Mouse (Mus musculus) cerebellum, adult 8-10 months (tissue): Measurements from ENCODE around the gene C2cd3.

Experiments
- DNase-seq: peaks from one replicate; pipeline ENCODE4 v3.0.0; 2022

C2cd3 gene

DNA sequence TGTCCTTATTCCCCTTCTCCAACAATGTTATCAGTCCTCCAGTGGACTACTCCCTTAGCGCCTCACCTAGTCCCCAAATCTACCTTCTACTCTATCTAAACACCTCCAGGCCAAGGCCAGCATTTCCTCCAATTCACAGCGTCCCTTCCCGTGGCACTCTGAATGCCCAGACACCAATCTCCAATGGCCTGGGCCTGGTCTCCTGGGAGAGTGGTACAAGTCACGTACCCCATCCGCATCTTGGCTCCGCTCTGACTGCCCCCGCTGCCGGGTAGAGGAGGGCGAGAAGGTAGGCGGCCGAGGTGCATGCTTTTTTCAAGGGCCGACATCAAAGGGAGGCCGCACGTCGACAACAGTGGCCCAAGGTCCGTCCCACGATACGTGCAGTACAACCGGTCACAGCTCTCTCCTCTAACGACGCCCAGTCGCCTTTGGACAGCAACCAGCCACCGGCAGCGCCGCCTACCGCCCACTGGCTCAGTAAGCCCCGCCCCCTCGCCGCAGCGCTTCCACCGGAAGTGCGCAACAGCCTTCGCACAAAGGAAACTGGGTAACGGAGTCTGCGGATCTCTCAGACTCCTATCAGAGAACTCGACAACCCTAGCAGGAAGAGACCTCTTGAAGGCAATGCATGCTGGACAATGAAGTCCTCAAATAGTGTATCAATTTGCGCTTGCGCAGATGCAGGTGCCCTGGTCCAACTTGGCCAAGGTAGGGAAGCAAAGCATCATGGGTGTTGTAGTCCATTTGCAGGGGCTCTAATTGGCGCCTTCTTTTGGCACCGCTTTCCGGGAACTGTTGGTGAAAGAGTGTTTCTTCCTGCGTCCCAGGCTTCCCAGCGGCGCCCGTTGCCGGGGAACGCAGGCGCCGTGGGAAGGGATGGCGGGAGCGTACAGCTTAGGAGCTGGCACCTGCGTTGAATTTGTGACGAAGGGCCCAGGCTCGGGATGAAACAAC is at the start of gene C2cd3, which contains the start of gene Ppme1:
C2cd3 (plus strand) TSS at position 739 of the 957 bp plus-strand sequence.
Ppme1 (minus strand) TSS at position 813 of the 957 bp plus-strand sequence.
- peak; percentile 98 for DNase-seq

DNA sequence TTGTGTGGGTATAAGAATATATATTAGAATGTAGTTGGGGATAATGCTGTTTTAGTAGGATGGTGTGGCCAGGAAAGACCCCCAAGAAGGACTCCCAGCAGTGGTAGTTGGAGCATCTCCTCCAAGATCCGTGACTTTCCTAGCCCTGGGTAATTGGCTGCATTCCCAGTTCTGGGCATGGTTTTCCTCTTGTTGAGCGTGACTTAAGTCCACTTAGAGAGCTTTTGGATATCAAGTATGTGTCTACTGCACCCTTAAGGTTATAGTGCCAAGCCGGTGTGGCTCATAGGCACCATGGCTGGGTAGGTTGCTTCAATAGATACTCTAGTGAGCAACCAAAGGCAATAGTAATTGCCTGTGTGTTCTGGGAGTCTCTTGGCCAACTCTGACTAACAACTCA is 48.3 kb upstream of the C2cd3 start:
- no peak for DNase-seq

DNA sequence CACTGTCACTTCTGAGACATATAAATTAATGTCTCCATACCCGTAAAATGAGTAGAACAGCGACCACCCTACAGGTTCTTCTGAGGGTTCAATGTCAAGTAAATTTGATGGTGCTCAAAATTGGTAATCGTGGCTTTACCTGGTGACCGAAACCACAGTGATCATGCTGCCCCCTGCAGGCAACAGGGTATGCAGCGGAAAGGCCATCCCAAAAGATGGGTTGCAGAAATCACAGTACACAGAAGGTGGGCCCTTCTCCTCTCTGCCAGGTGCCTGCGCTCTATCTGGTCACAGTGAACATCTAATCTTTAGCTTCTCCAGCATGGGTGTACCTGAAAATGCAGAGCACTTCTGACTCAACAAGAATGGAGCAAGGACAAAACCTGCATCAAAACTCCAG is 46.6 kb upstream of the C2cd3 start:
- peak; percentile 28 for DNase-seq

DNA sequence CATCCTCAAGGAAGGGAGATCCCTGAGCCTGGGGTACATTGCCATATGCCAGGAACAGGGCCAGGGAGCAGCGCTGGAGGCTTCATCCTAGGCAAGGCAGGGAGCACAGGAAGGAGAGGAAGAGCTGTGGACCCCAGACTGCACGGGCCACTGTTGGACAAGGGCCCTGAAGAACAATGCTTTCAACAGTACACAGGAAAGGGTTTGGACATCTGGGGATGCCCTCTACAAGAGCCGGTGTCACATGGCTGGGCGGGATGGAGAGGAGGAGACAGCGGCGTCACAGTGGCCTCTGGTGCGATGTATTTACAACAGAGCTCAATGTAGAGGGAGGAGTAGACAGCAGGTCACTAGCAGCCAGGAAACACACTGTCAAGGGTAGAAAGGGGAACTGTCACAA is 44.5 kb upstream of the C2cd3 start:
- no peak for DNase-seq

DNA sequence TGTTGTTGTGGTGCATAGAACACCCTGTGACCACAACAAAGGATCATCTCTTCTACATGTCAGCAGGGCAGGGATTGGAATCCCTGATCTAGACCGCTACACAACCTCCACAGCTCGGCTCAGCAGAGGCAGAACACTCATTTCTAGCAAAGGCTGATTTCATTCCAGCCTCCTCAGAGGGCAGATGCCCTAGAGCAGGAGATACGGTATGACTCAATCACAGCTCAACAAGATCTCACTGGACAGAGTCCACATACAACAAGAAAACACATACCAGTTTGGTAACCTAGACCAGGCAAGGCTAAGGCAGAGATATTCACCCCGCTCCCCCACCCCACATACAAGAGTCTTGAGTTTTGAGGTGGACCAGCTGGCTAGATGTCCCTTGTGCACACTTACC is 43.4 kb upstream of the C2cd3 start:
- no peak for DNase-seq

DNA sequence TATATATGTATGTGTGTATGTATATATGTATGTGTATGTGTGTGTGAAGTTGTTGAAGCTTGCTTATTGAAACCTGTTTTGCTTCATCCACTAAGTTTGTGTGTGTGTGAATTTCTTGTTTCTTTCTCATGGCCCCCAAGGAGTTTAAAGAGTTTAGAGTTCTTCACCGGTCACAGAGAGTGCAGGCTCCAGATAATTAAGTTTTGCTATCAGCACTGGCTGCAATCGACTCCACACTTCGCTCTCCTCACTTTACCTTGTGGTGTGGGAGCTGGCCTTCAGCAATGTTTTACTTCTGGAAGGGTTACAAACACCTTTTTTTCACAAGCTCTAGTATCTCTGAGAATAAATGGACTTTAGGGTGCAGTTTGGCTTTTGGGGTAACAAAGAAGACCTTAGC is 40.8 kb upstream of the C2cd3 start:
- DNase-seq, result no peak

DNA sequence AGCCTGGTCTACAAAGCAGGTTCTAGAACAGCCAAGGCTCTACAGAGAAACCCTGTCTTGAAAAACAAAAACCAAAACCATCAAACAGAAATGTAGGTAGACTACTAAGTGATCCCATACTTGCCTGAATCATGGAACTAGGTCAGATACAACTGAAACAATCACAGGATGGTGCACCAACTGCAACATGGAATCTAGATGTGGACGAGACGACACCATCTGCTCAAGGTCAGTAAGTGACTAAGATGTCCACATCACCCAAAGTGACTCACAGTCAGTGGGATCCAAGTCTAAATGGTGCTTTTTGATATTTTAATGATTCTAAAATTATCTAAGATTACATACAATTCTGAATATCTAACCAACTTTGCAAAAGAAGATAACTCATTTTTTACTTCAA is 36.1 kb upstream of the C2cd3 start:
- DNase-seq, result no peak

DNA sequence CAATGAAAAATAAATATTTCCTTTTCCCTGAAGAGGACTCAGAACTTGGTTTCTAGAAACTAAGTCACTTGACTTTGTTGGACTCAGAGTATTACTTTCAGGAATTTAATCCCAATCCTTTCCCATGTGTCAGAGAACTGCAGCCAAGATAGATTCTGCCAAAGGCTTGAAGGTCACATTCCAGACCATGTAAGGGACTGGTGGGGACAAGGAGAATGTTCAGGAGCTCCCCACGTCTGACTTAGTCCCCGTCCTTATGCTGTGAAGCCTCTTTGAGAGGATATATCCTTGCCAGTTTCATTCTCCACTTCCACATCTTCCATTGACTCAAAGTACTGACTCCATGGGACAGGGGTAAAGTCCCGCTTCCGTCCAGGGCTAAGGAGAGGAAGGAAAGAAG is 17.0 kb upstream of the C2cd3 start:
- DNase-seq, result no peak

DNA sequence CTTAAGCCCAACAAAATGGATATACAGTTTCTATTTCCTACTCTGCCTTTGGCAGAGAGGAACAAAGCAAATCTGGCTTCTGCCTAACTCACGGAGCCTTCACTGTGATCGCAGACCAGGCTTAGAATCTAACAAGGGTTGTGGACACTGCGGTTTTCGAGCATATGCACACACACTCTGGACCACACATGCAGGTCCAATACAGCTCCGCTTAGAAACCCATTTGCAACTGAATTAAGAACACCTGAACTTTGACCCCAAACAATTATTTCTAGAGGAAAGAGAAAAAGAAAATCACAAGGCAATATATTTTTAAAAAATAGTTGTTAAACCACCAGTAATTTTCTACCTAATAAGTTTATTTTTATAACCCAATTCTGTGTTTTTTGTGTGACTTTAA is 15.7 kb upstream of the C2cd3 start:
- no peak for DNase-seq

DNA sequence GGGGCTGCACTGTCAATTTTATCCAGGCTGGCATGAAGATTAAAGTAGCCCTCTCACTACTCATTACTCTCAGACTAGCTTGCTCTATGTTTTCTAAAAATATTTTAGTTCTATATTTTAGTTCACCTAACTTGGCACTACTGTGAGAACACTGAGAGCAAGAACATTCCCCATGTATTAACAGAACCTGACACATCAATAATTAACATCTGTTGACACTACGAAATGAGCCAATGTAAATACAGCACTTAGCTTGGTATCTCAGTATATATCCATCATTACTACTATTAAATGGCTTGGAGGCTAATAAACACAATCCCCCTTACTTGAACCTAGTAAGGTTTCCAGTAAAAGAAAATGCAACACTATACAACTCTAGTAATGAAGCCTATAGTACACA is 15.3 kb upstream of the C2cd3 start:
- no peak for DNase-seq

DNA sequence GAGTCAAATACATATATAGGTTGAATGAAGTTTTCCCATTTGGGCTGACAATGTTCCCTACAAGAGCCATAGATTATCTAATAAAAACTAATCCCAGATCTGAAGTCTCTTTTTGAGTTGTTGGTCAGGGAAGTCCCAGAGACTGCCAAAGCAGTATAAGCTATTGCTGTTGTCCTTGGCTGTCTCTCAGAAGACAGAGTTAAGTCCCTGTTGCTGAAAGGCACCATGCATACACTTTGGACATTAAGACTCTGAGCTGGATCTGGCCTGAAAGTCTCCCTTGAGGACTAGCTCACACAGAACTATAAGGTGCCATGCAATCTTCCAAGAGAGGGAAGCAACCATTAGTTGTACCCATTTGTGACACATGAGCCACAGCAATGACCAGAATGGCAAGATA is 14.2 kb upstream of the C2cd3 start:
- DNase-seq, result no peak

DNA sequence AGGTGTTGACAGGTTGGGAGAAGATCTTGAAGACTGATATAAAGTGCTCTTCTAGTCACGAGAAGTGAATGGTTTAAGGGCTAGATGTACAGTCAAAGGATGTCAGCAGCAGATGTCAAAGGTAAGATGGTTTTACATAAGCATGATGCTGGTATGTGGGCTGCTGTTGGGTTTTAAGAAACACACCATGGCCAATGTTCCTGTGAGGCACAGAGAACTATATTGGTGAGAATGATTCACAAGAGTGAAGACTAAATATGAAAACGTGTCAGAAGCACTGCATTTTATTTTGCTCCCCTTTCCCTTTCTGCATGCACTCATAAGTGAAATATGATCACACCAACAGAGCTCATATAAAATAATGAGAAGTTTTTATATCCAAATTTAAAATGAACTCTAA is 8.9 kb upstream of the C2cd3 start:
- no peak for DNase-seq

DNA sequence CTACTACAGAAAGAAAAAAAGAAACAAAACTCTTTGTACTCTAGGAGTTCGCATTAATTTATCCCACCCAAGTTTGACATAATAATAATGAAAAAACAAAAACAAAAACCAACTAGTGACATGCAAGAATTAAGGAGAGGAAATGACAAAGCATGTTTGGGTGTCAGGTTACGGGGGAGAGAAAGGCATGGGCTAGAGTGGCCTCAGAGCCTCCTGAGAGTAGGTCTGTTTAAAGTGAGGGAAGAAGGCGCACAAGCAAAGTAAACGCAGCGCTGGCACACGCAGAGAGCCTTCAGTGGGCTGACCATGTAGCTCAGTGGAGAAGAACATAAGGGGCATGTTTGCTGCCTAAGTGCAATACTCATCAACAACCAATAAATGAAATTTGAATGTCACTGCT is 7.1 kb upstream of the C2cd3 start:
- no peak for DNase-seq

DNA sequence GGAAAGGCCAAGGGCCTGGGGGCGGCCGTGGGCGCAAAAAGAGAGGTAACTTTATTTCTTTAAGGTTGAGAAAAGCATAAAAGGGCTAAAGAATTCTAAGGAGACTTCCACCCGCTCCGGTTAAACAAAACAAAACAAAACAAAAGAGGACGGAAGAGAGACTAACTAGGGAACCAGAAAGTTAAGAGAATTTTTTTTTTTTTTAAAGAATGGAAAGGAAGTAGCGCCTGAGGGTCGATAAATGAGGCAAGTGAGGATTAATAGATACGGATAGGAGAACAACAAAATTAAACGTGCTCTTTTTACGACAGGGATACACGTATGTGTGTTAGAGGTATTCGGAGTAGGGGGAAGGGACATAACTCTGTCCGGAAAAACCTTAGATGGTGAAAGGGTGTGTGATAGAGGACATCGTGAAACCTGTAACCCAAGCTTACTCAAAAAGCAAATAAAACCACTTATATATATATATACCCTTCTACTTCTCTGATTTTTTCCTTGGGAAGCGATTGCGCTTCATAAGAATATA is 483 bp downstream of the C2cd3 start:
- no peak for DNase-seq

DNA sequence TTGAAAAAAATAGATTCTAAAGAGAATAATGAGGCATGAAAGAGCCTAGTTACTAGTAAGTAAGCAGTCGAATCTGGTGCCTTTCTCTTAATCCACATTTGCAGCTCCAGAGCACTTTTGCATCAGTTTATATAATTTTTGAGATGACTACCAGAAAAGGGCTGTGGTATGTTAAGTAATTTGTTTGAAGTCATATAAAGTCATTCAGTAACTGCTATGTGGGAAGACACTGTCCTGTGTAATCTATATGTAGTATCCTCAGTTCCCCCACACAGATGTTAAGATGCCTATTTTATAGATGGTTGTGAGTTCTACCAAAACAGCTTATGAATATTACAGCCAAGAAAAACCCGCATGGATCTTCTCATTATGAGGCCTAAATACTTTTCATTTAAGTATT is 6.2 kb downstream of the C2cd3 start:
- DNase-seq, result no peak

DNA sequence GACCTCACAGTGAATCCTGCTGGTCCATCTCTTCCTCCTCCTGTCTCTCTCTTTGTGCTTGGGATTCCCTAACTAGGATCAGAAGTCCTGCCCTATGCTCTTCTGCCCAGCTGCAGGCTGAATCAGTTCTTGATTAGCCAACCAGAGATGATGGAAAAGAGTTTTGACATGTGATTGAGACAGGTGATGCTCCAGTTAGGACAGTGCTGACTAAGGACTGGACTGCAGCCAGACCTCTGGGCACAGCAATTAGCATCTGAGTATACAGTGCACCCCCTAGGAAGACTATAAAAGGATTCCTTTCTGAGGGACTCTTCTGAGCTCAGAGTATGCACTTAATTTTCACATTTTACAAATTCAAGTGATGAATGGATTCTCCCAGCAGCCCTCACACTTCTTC is 9.1 kb downstream of the C2cd3 start:
- DNase-seq, result no peak

DNA sequence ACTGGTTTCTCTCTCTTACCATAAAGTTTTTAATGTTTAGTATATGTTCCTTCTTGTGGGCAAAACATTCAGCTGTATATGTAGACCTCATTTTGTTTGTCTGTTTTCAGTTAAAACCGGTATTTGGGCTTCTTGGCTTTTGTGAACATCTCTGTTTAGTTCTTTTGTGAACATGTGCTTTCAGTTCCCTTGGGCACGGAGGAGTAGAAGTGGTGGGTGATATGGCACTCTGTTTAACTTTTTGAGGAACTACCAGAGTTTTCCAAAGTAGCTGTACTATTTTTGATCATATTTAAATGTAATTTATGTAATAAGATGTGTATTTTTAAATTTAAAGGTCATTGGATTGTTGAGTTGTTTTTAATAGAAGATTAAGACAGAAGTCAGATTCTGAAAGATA is 11.2 kb downstream of the C2cd3 start:
- no peak for DNase-seq

DNA sequence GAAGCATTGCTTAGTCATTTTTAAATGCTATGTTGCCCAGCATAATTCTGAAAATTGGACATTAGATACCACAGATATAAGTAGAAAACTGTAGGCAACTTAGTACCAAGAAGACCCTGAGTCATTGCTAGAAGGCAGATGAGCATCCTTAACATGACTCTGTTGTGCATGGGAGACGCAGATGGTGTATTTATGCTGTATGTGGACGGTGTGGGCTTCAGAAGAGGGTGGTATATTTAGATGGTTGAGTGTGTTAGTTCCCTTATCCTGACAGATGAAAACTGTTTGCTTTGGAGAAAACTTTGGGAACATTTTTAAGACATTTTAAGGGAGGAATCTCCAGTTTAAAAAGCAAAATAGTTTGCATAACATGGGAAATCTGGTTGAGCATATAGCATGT is 16.1 kb downstream of the C2cd3 start:
- no peak for DNase-seq

DNA sequence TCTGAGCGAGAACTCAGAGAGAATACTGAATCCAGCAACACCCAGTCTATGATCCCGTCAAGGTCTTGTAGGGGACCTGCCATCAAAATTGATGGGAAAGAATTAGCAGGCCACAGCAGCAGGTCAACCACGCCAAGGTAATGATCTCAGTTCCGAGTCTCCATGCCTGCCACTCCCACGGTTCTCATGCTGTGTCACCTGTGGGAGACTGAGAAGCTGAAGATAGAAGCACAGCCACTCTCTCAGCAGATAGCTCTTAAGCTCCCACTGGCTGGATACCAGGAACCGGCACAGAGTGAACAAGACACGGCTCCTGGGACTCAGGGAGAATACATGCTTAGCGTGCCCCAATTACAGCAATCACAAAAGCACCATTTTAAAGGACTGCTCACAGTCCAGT is 18.1 kb downstream of the C2cd3 start:
- no peak for DNase-seq

DNA sequence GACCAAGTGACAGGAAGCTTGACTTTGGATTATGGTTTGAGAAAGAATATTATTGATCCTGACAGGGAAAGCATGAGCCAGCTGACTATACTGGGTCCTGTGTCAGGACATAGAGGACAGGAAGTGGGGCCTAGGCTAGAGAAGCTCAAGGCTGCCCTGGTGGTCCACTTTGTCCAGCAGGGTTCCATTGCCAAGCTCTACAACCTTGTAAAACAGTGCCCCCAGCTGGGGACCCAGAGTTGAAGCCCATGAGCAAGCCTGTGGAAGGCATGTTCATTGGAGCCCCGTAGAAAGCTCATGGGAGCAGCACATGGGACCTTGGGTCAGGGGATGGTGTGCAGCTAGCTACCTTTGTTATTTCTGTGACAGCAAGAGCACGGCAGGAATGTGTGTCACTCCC is 20.2 kb downstream of the C2cd3 start:
- DNase-seq, result no peak

DNA sequence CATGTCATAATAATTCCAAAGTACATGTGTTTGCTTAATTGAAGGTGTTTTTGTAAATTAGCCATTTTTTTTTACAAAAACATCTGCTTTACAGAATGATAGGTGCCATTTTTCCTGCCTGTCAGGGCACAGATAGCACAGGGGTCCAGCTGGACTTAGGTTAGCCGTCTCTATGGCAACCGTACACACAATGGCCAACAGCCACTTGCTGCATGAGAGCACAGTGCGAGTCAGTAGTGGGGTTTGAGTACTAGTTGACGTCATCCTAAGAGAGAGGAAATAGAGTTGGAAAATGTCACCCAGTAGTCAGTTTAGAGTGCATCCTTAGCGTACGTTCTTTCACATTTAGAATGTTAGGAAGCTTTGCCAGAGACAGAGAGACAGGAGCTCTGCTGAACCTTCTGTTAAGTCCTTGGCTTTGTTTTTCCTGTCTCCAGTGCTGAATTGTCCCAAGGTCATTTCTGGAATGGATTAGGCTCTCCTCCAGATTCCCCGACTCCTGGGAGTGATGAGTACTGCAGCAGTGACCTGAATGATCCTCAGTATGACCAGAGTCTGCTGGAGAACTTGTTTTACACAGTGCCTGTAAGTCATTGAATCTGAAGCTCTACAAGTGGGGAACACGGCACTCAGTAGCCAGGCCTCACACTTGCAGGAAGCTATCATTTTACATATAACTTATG is 27.3 kb downstream of the C2cd3 start:
- DNase-seq, result no peak

DNA sequence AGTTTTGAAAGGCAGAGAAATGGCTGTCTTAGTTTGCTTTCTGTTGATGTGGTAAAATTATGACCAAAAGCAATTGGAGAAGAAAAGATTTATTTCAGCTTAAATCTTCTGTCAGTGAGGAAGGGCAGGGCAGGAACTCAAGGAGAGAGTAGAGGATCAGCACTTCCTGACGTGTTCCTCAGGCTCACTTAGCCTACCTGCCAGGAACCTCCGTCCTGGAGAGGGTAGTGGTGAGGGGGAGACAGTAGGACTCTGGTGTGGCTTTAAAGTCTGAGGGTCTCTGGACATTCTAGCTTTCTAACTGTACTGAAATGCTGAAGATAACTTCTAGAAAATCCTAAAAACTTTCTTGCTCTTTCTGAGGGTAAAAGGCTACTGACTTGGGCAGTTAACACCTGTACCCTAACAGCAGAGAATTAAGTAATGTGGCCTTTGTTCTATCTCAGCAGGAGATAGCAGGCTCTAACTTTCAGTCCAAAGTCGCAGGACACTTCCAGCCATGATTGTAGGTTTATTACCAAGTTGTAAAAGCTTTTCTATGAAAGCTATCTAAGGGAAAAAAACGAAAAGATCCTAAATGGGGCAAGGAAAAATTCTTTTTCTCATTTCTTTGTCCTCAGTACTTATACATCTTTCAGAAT is 29.0 kb downstream of the C2cd3 start:
- DNase-seq, result no peak

DNA sequence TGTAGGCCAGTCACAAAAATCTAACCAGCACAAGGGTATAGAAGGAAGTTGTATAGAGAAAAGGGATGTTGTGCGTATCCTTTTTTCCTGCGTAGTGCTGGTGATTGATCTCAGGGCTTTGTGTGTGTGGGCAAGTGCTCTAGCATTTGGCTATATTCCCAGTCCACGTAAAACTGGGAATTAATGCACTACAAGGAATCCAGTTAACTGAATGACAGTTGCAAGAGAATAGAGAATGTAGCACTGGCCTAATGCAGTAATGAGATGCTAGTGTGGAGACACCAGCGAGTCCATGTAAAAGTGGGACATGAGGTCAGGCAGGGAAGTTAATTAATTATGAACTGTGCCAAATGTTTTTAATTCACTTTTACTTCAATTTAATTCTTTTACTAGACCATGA is 30.7 kb downstream of the C2cd3 start:
- DNase-seq, result no peak

DNA sequence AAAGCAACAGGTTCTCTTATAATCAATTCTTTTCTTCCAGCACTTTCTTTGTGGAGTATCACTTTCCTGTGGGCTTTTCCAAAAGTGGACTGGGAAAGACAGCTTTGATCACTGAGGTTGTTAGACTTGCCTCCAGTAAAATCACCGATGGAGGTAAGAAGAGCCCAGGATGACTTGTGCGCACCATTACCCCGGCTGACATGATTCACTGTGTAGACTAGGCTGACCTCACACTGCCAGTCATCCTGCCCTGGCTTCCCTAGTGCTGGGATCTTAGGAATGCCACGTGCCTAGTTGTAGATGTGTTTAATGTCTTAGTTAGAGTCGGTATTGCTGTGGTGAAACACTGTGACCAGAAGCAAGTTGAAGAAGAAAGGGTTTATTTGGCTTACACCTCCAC is 35.6 kb downstream of the C2cd3 start:
- DNase-seq, result no peak
